Mouse (Mus musculus): Measurements from ENCODE around the gene S1pr4.

Gene S1pr4

DNA sequence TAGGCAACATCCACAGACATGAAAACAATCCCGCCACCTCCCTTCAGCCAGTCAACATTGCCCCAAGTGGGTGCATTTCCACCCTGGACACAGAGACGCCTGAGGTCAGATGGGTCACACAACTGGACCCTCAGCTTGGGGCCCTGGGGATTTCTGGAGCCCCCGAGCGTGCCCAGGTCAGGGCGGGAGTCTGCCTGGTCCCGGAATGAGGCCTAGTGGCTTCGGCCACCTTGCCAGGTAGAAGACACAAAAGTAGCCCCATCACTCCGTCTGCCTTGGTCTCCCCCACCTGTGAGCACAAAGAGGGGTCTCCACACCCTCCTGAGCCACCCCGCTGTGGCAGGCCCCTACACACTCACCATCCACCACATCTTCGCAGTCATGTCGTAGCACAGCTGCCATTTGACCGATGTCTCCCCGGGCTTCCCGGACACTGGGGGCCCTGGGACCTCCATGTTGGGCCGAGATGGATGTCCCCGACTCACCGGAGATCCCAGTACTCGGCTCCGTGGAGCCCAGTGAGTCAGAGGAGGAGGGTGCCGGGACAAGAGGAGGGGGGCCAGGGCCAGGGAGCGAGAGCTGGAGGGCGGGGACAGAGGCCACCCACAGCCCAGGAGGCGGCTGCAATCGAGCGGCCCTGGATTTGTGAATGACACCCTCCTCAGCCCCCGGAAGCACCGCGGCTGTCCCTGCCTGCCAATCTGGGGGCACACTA, 44.6 kb downstream of the S1pr4 start, which contains the start of gene Nfic:
Gene Nfic (minus strand): TSS at position 455 of the 715 bp plus-strand sequence.
- TF ChIP-seq NANOG (IDR thresholded peaks at IDR 0.05; ENCODE audit: borderline replicate concordance, low read length), result no peak
- TF ChIP-seq CTCF (conservative IDR thresholded peaks at IDR 0.05; ENCODE audit: low read length), result no peak
- no peak for TF ChIP-seq POU5F1 (IDR thresholded peaks at IDR 0.05; ENCODE audit: borderline replicate concordance, low read length)

DNA sequence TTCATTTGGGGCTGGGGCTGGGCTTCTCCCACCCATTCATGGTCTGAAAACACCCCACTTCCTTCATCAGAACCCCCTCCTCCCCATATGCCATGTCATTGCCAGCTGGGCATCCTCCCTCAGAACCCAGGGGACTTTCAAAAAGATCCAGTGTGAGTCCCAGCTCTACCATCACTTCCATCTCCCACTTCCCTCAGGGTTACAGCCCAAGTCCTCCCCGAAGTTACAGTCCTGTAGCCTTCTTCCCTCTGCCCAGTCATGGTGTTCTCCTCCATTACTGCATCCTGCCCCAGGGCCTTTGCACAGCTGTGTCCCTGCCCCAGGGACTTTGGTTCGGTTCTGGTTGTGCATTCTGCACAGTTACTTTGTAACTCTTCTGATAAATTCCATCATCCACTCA, 45.8 kb downstream of the S1pr4 start:
- Histone ChIP-seq H3K36me3 (ENCODE audit: insufficient read depth, low read length) (no peaks in the 10 kb centered on the region), H3K27me3 (ENCODE audit: insufficient read depth, low read length) (peaks cover 73% of the 10 kb centered on the region), H3K4me1 (replicated peaks; ENCODE audit: low read depth, low read length) (peaks cover 38% of the 10 kb centered on the region), H3K9me3 (ENCODE audit: low read length) (no peaks in the 10 kb centered on the region), H3K4me3 (replicated peaks; ENCODE audit: low read length) (no peak overlapping the region)
- TF ChIP-seq CTCF (conservative IDR thresholded peaks at IDR 0.05; ENCODE audit: low read length) (no peak), NANOG (IDR thresholded peaks at IDR 0.05; ENCODE audit: borderline replicate concordance, low read length) (no peak), POU5F1 (IDR thresholded peaks at IDR 0.05; ENCODE audit: borderline replicate concordance, low read length) (no peak)

More for the DNA sequence above, 44.6 kb downstream of the S1pr4 start, which contains the start of gene Nfic:
- Histone ChIP-seq H3K4me3 (replicated peaks; ENCODE audit: low read length) (peak within 1 kb of the TSS; percentile 65), H3K27me3 (ENCODE audit: insufficient read depth, low read length) (peaks cover 73% of the 10 kb centered on the region), H3K36me3 (ENCODE audit: insufficient read depth, low read length) (no peaks in the 10 kb centered on the region), H3K4me1 (replicated peaks; ENCODE audit: low read depth, low read length) (peaks cover 49% of the 10 kb centered on the region), H3K9me3 (ENCODE audit: low read length) (no peaks in the 10 kb centered on the region)

DNA sequence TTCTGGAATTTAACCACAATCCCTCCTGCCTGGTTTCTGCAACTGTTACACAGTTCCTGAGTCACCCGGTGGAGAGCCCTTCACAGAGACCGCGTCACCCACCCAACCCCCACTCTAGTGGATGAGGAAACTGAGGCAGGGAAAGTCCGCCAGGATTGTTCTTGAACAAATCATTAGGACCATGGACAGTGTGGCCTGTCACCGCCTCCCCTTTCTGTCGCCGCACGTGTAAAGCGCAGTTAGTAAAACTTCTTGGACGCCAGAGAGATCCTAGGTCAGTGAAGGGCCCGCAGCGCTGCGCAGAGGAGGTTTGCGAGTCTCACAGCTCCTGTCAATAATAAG, 47.0 kb downstream of the S1pr4 start:
- peaks cover 33% of the 10 kb centered on the region for H3K4me1 ChIP-seq (replicated peaks; ENCODE audit: low read depth, low read length)
- H3K4me3 ChIP-seq (replicated peaks; ENCODE audit: low read length), result peak overlapping the region; percentile 76
- no peaks in the 10 kb centered on the region for H3K36me3 ChIP-seq (ENCODE audit: insufficient read depth, low read length)
- peaks cover 73% of the 10 kb centered on the region for H3K27me3 ChIP-seq (ENCODE audit: insufficient read depth, low read length)
- TF ChIP-seq POU5F1 (IDR thresholded peaks at IDR 0.05; ENCODE audit: borderline replicate concordance, low read length) (no peak), NANOG (IDR thresholded peaks at IDR 0.05; ENCODE audit: borderline replicate concordance, low read length) (no peak), CTCF (conservative IDR thresholded peaks at IDR 0.05; ENCODE audit: low read length) (no peak)
- H3K9me3 ChIP-seq (ENCODE audit: low read length), result no peaks in the 10 kb centered on the region

DNA sequence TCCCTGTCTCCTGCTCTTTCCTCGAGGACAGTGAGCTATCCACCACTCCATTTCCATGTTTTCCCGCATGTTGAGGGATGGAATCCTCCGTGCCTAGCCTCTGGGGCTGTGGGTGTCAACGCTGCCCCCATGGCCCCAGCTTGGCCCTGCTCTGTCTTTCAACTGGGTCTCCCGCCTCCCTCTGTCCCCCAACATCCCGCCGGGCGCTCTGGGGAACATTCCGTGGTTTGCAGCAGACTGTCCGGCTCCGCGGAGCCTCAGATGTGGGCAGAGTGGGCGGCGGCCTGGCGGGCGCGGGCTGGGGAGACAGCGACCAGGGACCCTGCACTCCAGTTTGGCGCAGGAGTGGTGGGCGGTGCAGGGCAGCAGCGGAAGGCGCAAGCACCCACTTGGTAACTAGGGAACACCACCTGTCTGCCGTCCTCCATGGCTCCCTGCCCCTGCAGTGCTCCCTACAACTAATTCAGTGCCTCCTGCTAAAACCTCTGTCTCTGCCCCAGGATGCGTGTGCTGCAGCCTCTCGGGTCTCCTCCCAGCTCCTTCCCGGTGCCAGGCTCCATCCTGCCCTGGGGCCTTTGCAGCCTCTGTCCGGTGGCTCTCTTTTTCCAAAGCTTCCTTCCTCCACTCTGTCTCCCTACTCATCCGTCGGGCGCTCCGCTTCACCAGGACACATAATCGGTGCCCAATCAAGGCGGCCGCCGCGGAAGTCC, 47.5 kb downstream of the S1pr4 start:
- TF ChIP-seq POU5F1 (IDR thresholded peaks at IDR 0.05; ENCODE audit: borderline replicate concordance, low read length), result no peak
- no peak for TF ChIP-seq NANOG (IDR thresholded peaks at IDR 0.05; ENCODE audit: borderline replicate concordance, low read length)
- no peak for TF ChIP-seq CTCF (conservative IDR thresholded peaks at IDR 0.05; ENCODE audit: low read length)
- Histone ChIP-seq H3K36me3 (ENCODE audit: insufficient read depth, low read length) (no peaks in the 10 kb centered on the region), H3K4me1 (replicated peaks; ENCODE audit: low read depth, low read length) (peaks cover 29% of the 10 kb centered on the region), H3K27me3 (ENCODE audit: insufficient read depth, low read length) (peaks cover 70% of the 10 kb centered on the region), H3K4me3 (replicated peaks; ENCODE audit: low read length) (peak overlapping the region; percentile 76), H3K9me3 (ENCODE audit: low read length) (no peaks in the 10 kb centered on the region)

DNA sequence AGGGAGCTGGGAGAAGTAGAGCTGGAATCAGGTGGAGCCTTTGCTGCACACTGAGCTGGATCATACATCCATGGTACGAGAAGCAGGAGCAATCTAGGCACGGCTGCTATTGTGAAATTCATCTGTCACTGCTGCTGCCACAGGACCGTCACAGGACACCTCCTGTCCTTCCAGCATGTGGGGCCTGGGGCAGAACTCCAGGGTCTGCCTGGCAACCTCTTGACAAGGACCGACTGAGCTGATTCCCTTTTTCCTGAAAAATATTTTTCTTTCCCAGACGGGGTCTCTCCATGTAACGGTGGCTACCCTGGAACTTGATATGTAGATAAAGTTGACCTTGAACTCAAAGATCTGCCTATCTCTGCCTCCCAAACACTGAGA, 48.6 kb downstream of the S1pr4 start:
- Histone ChIP-seq H3K4me1 (replicated peaks; ENCODE audit: low read depth, low read length) (peaks cover 24% of the 10 kb centered on the region), H3K36me3 (ENCODE audit: insufficient read depth, low read length) (no peaks in the 10 kb centered on the region), H3K9me3 (ENCODE audit: low read length) (no peaks in the 10 kb centered on the region), H3K4me3 (replicated peaks; ENCODE audit: low read length) (no peak overlapping the region), H3K27me3 (ENCODE audit: insufficient read depth, low read length) (peaks cover 63% of the 10 kb centered on the region)
- TF ChIP-seq NANOG (IDR thresholded peaks at IDR 0.05; ENCODE audit: borderline replicate concordance, low read length) (no peak), CTCF (conservative IDR thresholded peaks at IDR 0.05; ENCODE audit: low read length) (no peak), POU5F1 (IDR thresholded peaks at IDR 0.05; ENCODE audit: borderline replicate concordance, low read length) (no peak)

DNA sequence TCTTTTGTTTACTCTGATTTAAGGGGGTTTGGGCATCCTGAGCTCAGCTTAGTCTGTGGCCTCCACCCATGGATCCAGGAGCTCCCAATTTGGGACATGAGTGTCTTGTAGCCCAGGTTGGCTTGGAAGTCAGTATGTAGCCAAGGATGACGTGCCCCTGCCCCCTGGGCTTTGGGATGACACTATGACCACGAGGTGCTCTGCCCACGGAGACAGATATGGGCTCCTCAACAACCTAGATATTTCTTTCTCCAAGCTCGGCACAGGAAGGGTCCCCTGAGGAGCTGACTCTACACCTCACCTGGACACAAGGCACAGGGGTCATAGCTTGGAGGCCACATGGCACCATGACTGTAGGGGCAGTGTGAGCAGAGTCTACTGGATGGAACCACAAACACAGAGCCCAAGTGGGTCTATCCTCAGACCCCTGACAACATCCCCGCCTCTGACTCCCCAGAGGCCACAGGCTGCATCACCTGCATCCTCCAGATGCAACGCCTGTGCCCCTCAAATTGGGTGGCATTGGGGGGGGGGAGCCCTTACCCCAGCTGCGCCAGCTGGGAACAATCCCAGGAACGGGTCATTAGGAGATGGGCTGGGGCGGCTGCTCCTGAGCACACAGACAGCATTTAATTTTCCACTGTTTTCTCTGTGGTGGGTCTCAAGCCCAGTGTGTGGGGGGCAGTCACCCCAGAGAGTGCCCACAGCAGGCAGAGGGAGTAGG, 49.1 kb downstream of the S1pr4 start:
- Histone ChIP-seq H3K9me3 (ENCODE audit: low read length) (no peaks in the 10 kb centered on the region), H3K4me1 (replicated peaks; ENCODE audit: low read depth, low read length) (peaks cover 23% of the 10 kb centered on the region), H3K36me3 (ENCODE audit: insufficient read depth, low read length) (no peaks in the 10 kb centered on the region), H3K4me3 (replicated peaks; ENCODE audit: low read length) (no peak overlapping the region), H3K27me3 (ENCODE audit: insufficient read depth, low read length) (peaks cover 57% of the 10 kb centered on the region)
- TF ChIP-seq NANOG (IDR thresholded peaks at IDR 0.05; ENCODE audit: borderline replicate concordance, low read length), result no peak
- no peak for TF ChIP-seq CTCF (conservative IDR thresholded peaks at IDR 0.05; ENCODE audit: low read length)
- no peak for TF ChIP-seq POU5F1 (IDR thresholded peaks at IDR 0.05; ENCODE audit: borderline replicate concordance, low read length)

DNA sequence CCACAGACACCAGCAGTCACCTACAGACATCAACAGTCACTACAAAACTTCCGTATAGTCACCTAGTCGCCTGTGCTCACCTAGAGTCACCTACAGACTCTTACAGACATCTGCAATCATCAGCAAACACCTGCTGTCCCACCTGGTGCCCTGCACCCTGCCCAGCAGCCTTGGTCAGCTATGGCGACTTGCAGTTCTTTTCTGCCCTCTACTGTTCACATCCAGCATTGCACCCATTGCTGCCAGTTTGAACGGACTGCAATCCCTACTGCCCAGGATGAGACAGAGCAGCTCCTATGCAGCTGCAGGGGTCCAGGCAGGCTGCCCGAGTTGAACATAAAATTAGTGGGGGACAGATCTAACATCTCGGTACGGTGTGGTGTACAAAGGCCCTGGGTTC, 49.8 kb downstream of the S1pr4 start:
- no peak for TF ChIP-seq NANOG (IDR thresholded peaks at IDR 0.05; ENCODE audit: borderline replicate concordance, low read length)
- peak; percentile 94 for TF ChIP-seq CTCF (conservative IDR thresholded peaks at IDR 0.05; ENCODE audit: low read length)
- no peak for TF ChIP-seq POU5F1 (IDR thresholded peaks at IDR 0.05; ENCODE audit: borderline replicate concordance, low read length)
- Histone ChIP-seq H3K36me3 (ENCODE audit: insufficient read depth, low read length) (no peaks in the 10 kb centered on the region), H3K27me3 (ENCODE audit: insufficient read depth, low read length) (peaks cover 51% of the 10 kb centered on the region), H3K9me3 (ENCODE audit: low read length) (no peaks in the 10 kb centered on the region), H3K4me1 (replicated peaks; ENCODE audit: low read depth, low read length) (peaks cover 16% of the 10 kb centered on the region), H3K4me3 (replicated peaks; ENCODE audit: low read length) (no peak overlapping the region)

Data from E14TG2a.4 (cell line).